Mouse (Mus musculus): ENCODE measurements around the gene Gpr180.
"Not testable (repeated sequence)": the region's sequence is repeated elsewhere in the genome, so short reads cannot be mapped to it uniquely, and the experiment has no call there.

The Gpr180 gene

GRCm38 (mm10) chr14:118152294-118152651 lies 15.3 kb downstream of the Gpr180 start:
- no peak for DNase-seq (ENCODE audit: low read depth, low spot score)

- not testable (repeated sequence) for DNase-seq (ENCODE audit: low read depth, low spot score)
Observed at GRCm38 (mm10) chr14:118156056-118156455, 19.1 kb downstream of the Gpr180 start.

GRCm38 (mm10) chr14:118156740-118157139 lies 19.8 kb downstream of the Gpr180 start:
- DNase-seq (ENCODE audit: low read depth, low spot score): no peak

GRCm38 (mm10) chr14:118157146-118157545 lies 20.2 kb downstream of the Gpr180 start:
- DNase-seq (ENCODE audit: low read depth, low spot score): no peak

- no peak for DNase-seq (ENCODE audit: low read depth, low spot score)
Observed at GRCm38 (mm10) chr14:118161751-118162150, 24.8 kb downstream of the Gpr180 start.

- no peak for DNase-seq (ENCODE audit: low read depth, low spot score)
Observed at GRCm38 (mm10) chr14:118162640-118163039, 25.7 kb downstream of the Gpr180 start.

GRCm38 (mm10) chr14:118168776-118169175 lies 31.8 kb downstream of the Gpr180 start:
- DNase-seq (ENCODE audit: low read depth, low spot score): no peak

GRCm38 (mm10) chr14:118173590-118174203 lies 36.7 kb downstream of the Gpr180 start:
- no peak for DNase-seq (ENCODE audit: low read depth, low spot score)

GRCm38 (mm10) chr14:118175071-118175693 lies 38.2 kb downstream of the Gpr180 start:
- DNase-seq (ENCODE audit: low read depth, low spot score): no peak

GRCm38 (mm10) chr14:118175694-118176085 lies 38.7 kb downstream of the Gpr180 start:
- no peak for DNase-seq (ENCODE audit: low read depth, low spot score)

- no peak for DNase-seq (ENCODE audit: low read depth, low spot score)
Observed at GRCm38 (mm10) chr14:118179251-118179650, 42.3 kb downstream of the Gpr180 start.

- DNase-seq (ENCODE audit: low read depth, low spot score): no peak
Observed at GRCm38 (mm10) chr14:118179701-118180100, 42.7 kb downstream of the Gpr180 start.

GRCm38 (mm10) chr14:118180117-118180557 lies 43.2 kb downstream of the Gpr180 start:
- peak; percentile 47 for DNase-seq (ENCODE audit: low read depth, low spot score)

GRCm38 (mm10) chr14:118180711-118181177 lies 43.8 kb downstream of the Gpr180 start:
- no peak for DNase-seq (ENCODE audit: low read depth, low spot score)

- no peak for DNase-seq (ENCODE audit: low read depth, low spot score)
Observed at GRCm38 (mm10) chr14:118191442-118191841, 54.5 kb downstream of the Gpr180 start.

- DNase-seq (ENCODE audit: low read depth, low spot score): no peak
Observed at GRCm38 (mm10) chr14:118193001-118193628, 56.2 kb downstream of the Gpr180 start.

GRCm38 (mm10) chr14:118193663-118194062 lies 56.7 kb downstream of the Gpr180 start:
- DNase-seq (ENCODE audit: low read depth, low spot score): no peak

GRCm38 (mm10) chr14:118194219-118194914 lies 57.4 kb downstream of the Gpr180 start:
- DNase-seq (ENCODE audit: low read depth, low spot score): no peak

- no peak for DNase-seq (ENCODE audit: low read depth, low spot score)
Observed at GRCm38 (mm10) chr14:118197063-118197462, 60.1 kb downstream of the Gpr180 start.

- no peak for DNase-seq (ENCODE audit: low read depth, low spot score)
Observed at GRCm38 (mm10) chr14:118200731-118201130, 63.8 kb downstream of the Gpr180 start.

GRCm38 (mm10) chr14:118202006-118202405 lies 65.0 kb downstream of the Gpr180 start:
- no peak for DNase-seq (ENCODE audit: low read depth, low spot score)

- DNase-seq (ENCODE audit: low read depth, low spot score): no peak
Observed at GRCm38 (mm10) chr14:118203031-118203430, 66.1 kb downstream of the Gpr180 start.
